Mouse (Mus musculus): ENCODE measurements around the gene Slc9a3r1.

GRCm38 (mm10) chr11:115147813-115148212 is 15.3 kb upstream of the Slc9a3r1 start:
- no peak for TF ChIP-seq CTCF (IDR thresholded peaks at IDR 0.05; ENCODE audit: extremely low read depth, insufficient read depth, insufficient read length, insufficient replicate concordance)
- no peak for TF ChIP-seq POLR2A (IDR thresholded peaks at IDR 0.05; ENCODE audit: low read depth, low read length)

Data from spleen, adult 2 months (tissue).